Mouse (Mus musculus): ENCODE results near the gene Bloc1s3.

Bloc1s3 gene

DNA sequence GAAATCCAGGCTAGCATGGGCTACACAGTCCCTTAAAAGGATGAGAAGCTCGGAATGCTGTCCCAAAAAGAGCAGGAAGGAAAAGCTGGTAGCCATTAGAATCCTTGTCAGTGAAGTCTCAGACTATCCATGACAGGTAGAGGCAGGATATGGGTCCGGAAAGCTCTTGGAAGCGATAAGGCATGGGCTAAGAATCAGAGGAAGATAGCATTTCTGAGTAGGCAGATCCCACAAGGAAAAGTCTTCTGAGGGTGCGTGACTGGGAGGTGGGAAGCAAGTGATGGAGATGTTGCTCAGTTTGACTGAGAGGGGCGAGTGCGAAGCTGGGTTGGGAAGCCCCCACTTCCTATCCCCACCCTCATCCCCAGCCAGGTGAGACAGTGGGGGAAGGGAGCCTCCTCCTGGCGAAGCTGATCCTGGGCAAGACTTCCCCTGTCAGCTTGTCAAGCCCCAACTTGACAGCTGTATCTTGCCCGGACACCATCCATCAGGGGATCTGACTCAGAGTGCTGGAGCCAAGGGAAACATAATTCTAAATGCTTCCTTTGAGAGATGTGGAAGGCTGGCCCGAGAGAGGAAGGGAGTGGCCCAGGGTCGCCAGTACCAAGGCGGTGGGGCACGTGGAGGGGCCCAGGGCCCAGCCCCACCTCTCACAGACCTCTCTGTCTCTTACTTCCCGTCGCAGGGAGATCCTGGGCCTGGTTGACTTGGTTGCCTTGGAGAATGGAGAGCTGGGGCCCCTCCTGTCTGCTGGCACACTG, 30.4 kb downstream of the Bloc1s3 start:
- no peak for DNase-seq (ENCODE audit: low read depth)

GRCm38 (mm10) chr7:19477084-19477483, 31.1 kb downstream of the Bloc1s3 start:
- no peak for DNase-seq (ENCODE audit: low read depth)

- peak; percentile 57 for DNase-seq (ENCODE audit: low read depth)
Measured at GRCm38 (mm10) chr7:19473875-19474443, 34.2 kb downstream of the Bloc1s3 start.

DNA sequence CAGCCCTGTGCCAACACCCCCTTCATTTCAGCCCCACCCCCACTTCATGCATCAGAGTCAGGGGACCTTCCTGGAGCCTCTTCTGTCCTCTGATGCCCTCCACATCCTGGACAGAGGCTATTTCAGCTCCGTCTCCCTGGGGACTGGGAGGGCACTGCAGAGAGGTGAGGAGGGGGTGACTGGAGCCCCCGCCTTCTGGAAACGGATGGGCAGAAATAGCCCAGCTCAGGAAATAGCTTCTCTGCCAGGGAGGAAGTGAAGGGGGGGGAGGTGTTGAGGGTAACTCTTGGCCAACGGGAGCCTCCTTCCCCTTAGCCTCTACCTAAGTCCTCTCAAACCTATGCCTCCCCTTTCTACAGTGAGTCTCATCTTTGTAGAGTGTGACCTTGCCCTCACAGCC, 35.8 kb downstream of the Bloc1s3 start:
- peak; percentile 34 for DNase-seq (ENCODE audit: low read depth)

- no peak for DNase-seq (ENCODE audit: low read depth)
Measured at GRCm38 (mm10) chr7:19470308-19470707, 37.9 kb downstream of the Bloc1s3 start.

DNA sequence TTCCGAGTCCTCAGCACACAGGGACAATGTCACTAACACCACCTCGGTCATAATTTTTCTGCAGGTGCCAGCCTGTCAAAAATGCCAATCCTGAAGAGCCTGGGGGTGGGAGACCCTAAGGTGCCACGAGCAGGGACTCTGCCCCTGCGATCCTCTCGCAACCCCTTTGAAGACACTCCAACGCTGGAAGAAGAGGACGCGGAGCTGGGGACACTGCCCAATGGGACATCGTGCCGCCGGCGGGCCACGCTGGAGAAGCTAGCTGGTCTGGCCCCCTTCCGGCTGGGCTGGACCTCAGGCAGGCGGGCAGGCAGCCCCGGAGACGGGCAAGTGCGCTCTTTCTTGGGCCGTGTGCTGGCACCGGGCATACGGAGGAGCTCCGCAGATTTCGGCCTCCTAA, 38.8 kb downstream of the Bloc1s3 start:
- DNase-seq (ENCODE audit: low read depth), result no peak

GRCm38 (mm10) chr7:19468279-19468678, 39.9 kb downstream of the Bloc1s3 start:
- no peak for DNase-seq (ENCODE audit: low read depth)

GRCm38 (mm10) chr7:19467638-19468037, 40.5 kb downstream of the Bloc1s3 start:
- DNase-seq (ENCODE audit: low read depth), result no peak

GRCm38 (mm10) chr7:19466602-19467145, 41.5 kb downstream of the Bloc1s3 start:
- no peak for DNase-seq (ENCODE audit: low read depth)

- DNase-seq (ENCODE audit: low read depth), result no peak
Measured at GRCm38 (mm10) chr7:19464367-19465307, 43.5 kb downstream of the Bloc1s3 start.

- DNase-seq (ENCODE audit: low read depth), result no peak
Measured at GRCm38 (mm10) chr7:19462884-19463381, 45.2 kb downstream of the Bloc1s3 start, which contains the start of gene Exoc3l2. TSS of gene Exoc3l2 (plus strand) at chr7:19463331.

- no peak for DNase-seq (ENCODE audit: low read depth)
Measured at GRCm38 (mm10) chr7:19462443-19462842, 45.7 kb downstream of the Bloc1s3 start.

- peak; percentile 85 for DNase-seq (ENCODE audit: low read depth)
Measured at GRCm38 (mm10) chr7:19461488-19461887, 46.7 kb downstream of the Bloc1s3 start.

GRCm38 (mm10) chr7:19460500-19460899, 47.7 kb downstream of the Bloc1s3 start:
- DNase-seq (ENCODE audit: low read depth), result no peak

DNA sequence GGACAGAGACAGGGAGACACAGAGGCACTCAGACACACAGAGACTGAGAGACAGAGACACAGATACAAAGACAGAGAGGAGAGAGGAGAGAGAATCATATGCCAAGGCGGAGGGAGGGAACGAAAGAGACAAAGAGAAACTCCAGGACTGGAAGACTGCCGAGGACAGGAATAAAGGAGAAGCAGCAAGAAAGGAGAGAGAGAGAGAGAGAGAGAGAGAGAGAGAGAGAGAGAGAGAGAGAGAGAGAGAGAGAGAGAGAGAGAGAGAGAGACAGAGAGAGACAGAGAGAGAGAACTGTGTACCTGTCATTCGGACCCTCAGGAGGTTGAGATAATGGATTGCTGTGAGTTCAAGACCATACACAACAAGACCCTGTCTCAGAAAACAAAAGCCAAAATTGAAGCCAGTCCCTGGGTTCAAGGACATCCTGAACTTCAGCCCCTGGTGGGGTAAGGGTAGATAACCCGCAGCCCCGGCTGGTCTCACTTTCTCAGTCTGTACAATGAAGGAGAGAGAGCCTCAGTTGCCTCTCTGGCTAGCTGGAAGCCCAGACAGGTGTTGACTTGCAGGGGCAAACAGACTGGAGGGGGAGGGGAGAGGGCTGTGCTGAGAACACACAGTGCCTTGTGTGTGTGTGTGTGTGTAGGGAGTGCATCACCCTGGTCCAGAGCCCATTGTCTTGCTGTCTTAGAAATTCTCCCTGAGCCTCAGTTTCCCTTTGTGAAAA, 48.9 kb downstream of the Bloc1s3 start:
- peak; percentile 35 for DNase-seq (ENCODE audit: low read depth)

GRCm38 (mm10) chr7:19458591-19459111, 49.5 kb downstream of the Bloc1s3 start, which contains the start of gene Mark4:
TSS of gene Mark4 (minus strand) at chr7:19458821.
- peak; percentile 89 for DNase-seq (ENCODE audit: low read depth)

DNA sequence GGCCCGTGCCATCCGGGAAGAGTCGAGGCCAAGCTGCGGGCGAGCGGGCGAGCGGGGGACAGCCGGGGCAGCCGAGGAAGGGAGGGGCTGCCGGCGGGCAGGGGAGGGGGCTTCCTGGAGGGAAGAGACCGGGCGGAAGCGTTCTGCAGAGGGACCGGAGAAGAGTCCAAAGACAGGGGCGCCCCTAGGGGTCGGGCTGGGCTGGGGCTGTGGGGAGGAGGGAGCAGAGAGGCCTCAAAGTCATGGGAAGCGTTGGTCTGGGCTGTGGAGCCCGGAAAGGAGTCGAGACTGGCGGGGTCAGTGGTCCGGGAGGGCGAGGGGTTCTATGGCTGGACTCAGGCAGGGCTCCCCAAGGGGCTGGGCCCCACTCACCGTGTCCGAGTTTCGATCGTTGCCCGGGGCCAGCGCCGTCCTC, 50.1 kb downstream of the Bloc1s3 start:
- DNase-seq (ENCODE audit: low read depth), result peak; percentile 78

GRCm38 (mm10) chr7:19457414-19458071, 50.6 kb downstream of the Bloc1s3 start:
- no peak for DNase-seq (ENCODE audit: low read depth)

- no peak for DNase-seq (ENCODE audit: low read depth)
Measured at GRCm38 (mm10) chr7:19456628-19457027, 51.5 kb downstream of the Bloc1s3 start.

- DNase-seq (ENCODE audit: low read depth), result no peak
Measured at GRCm38 (mm10) chr7:19455819-19456495, 52.2 kb downstream of the Bloc1s3 start.

All from induced T-regulatory cell, adult 2 months (primary cell).